Mouse (Mus musculus): ENCODE results near the gene Tfb1m. TPM values are rescaled to one million over a fixed set of nuclear protein-coding genes. Genes with fewer than 3 reads are reported as not detected.
A peak's percentile ranks its signal among the peaks of the same experiment; 100 is the strongest.

The Tfb1m gene
- polyA plus RNA-seq, 1 experiment, result 35.6 TPM

DNA sequence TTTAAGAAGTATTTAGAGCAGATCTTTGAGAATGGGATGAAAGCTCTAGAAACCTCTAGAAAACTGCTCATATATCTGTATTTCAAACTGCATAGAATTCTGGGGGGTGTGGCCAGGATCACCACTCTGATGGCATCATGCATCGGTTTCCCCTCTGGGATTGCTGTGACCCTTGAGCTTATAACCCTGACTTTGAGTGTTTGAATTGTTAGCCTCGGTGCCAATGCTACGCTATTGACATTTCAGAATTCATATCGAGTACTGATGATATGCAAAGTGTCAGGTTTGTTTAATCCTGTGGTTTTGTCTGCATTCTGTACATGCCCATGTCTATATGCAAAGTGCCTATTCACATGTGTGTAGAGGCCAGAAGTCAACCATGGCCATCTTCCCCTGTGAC, 70.4 kb downstream of the Tfb1m start:
- H3K36me3 ChIP-seq (ENCODE audit: control insufficient read depth, insufficient read depth, low read length), result no peaks in the 10 kb centered on the region
- no peak overlapping the region for H3K27ac ChIP-seq (ENCODE audit: control insufficient read depth, insufficient read depth, low read depth, low read length)
- H3K4me3 ChIP-seq (ENCODE audit: control insufficient read depth, low read depth, low read length), result no peak overlapping the region
- no peaks in the 10 kb centered on the region for H3K4me1 ChIP-seq (ENCODE audit: control insufficient read depth, insufficient read depth, low read length)
- no peak for TF ChIP-seq POLR2A (IDR thresholded peaks at IDR 0.05; ENCODE audit: control insufficient read depth, low read depth, low read length)
- H3K27me3 ChIP-seq (ENCODE audit: control insufficient read depth, insufficient read depth, low read length), result no peaks in the 10 kb centered on the region

DNA sequence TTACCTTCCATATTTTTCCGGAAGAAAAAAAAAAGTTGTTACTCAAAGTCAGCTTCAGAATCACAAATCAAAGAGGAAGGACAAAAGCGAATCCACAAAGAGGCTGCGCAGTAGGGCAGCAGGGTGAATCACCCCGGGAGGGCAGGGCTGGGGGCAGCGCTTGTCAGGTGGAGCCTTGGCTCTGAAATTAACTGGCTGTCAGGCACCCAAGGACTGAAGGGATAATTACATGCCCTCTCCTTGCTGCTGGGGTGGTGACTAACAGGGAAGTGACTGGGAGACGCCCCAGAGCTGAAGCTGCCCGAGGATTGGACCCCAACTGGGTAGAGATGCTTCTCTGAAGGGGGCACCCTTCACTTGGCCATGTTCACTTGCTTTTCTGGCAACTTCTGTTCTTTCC, 71.7 kb downstream of the Tfb1m start:
- TF ChIP-seq POLR2A (IDR thresholded peaks at IDR 0.05; ENCODE audit: control insufficient read depth, low read depth, low read length) (no peak), CTCF (IDR thresholded peaks at IDR 0.05; ENCODE audit: control insufficient read depth, insufficient read depth, insufficient replicate concordance, low read depth, low read length) (no peak)
- H3K27ac ChIP-seq (ENCODE audit: control insufficient read depth, insufficient read depth, low read depth, low read length), result no peak overlapping the region
- H3K4me3 ChIP-seq (ENCODE audit: control insufficient read depth, low read depth, low read length), result no peak overlapping the region
- H3K27me3 ChIP-seq (ENCODE audit: control insufficient read depth, insufficient read depth, low read length), result no peaks in the 10 kb centered on the region
- H3K4me1 ChIP-seq (ENCODE audit: control insufficient read depth, insufficient read depth, low read length), result no peaks in the 10 kb centered on the region
- no peaks in the 10 kb centered on the region for H3K36me3 ChIP-seq (ENCODE audit: control insufficient read depth, insufficient read depth, low read length)

DNA sequence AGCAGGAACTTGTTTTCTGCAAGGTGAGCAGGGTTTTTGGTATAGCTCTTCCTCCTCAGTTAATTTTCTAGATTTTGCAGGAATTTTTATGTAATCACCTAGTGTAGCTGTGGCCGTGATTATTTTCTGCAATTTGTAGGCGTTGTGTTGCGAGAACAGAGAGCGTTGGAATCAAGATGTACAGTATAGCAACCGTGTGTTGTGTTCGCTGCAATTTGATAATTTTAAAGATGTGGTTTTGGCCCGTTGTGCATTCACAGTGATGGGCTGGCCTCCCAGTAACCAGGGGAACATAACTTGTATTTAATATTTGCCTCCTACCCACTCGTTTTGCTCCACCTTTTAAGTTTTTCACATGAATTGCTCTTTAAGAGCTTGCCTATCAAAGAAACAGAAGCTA, 74.5 kb downstream of the Tfb1m start:
- Histone ChIP-seq H3K4me1 (ENCODE audit: control insufficient read depth, insufficient read depth, low read length) (no peaks in the 10 kb centered on the region), H3K27me3 (ENCODE audit: control insufficient read depth, insufficient read depth, low read length) (no peaks in the 10 kb centered on the region), H3K4me3 (ENCODE audit: control insufficient read depth, low read depth, low read length) (no peak overlapping the region), H3K27ac (ENCODE audit: control insufficient read depth, insufficient read depth, low read depth, low read length) (no peak overlapping the region), H3K36me3 (ENCODE audit: control insufficient read depth, insufficient read depth, low read length) (no peaks in the 10 kb centered on the region)
- no peak for TF ChIP-seq CTCF (IDR thresholded peaks at IDR 0.05; ENCODE audit: control insufficient read depth, insufficient read depth, insufficient replicate concordance, low read depth, low read length)
- TF ChIP-seq POLR2A (IDR thresholded peaks at IDR 0.05; ENCODE audit: control insufficient read depth, low read depth, low read length), result no peak

DNA sequence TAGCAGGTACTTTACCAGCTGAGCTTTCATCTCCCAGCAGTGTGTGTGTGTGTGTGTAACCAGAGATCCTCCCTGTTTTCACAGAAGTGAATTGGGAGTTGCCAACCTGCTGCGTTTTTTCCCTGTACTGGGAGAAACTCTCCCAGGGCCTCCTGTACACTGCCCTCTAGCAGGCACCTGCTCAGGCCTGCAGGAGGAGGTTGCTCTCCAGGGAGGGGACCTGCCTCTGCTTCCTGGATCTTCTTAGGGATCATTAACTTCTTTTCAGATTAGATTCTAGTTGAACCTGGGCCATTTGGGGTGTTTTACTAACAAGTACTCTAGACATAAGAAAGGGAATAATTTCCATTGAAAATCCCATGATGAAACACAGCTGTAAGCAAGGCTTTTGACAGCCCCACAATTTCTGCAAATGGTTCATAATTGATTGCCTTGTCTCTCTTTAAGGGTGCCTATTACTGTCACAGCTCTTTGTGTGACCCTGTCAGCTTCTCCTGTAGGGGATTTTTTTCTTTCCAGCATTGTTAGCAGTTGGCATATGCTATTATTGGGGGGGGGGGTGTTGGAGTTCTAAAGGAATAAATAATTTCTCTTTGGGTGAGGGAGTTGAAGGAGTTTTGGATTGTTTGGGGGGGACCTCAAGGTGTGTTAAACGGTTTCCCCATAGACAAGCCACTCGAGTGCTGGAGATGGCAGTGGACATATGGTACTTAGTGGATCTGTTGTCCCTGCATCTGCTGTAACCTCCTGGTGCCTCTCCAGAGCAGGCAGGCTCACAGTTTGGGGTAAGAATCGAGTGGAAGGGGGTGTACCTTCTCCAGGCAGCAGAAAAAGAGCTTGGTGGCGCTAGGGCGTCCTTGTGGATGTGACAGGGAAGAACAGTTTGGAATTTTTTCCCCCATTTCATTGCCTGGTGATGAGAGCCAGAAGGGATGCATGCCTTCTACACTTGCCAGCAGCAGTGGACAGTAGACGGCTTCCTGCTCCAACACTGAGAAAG, 75.7 kb downstream of the Tfb1m start:
- H3K4me1 ChIP-seq (ENCODE audit: control insufficient read depth, insufficient read depth, low read length), result no peaks in the 10 kb centered on the region
- no peak overlapping the region for H3K4me3 ChIP-seq (ENCODE audit: control insufficient read depth, low read depth, low read length)
- H3K27me3 ChIP-seq (ENCODE audit: control insufficient read depth, insufficient read depth, low read length), result no peaks in the 10 kb centered on the region
- H3K36me3 ChIP-seq (ENCODE audit: control insufficient read depth, insufficient read depth, low read length), result no peaks in the 10 kb centered on the region
- TF ChIP-seq CTCF (IDR thresholded peaks at IDR 0.05; ENCODE audit: control insufficient read depth, insufficient read depth, insufficient replicate concordance, low read depth, low read length) (no peak), POLR2A (IDR thresholded peaks at IDR 0.05; ENCODE audit: control insufficient read depth, low read depth, low read length) (no peak)
- H3K27ac ChIP-seq (ENCODE audit: control insufficient read depth, insufficient read depth, low read depth, low read length), result no peak overlapping the region

DNA sequence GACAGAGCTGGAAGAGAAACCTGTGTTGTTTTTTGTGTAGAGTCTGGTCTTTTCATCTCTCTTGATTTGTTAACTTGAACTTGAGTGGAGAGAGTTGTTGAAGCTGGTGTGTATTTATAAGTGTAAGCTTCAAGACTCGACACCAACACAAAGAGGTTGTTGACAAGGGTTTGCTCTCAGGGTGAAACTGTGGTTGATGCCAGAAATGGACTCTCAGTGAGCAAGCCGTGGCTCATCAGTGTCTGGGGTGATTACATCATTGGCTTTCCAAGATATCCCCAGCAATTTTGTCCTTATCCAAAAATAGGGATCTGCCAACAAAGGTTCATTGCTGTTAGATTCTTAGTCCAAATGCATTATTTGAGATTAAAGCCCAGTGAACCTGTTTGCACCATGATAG, 81.0 kb downstream of the Tfb1m start:
- H3K36me3 ChIP-seq (ENCODE audit: control insufficient read depth, insufficient read depth, low read length), result no peaks in the 10 kb centered on the region
- no peaks in the 10 kb centered on the region for H3K4me1 ChIP-seq (ENCODE audit: control insufficient read depth, insufficient read depth, low read length)
- H3K4me3 ChIP-seq (ENCODE audit: control insufficient read depth, low read depth, low read length), result no peak overlapping the region
- TF ChIP-seq POLR2A (IDR thresholded peaks at IDR 0.05; ENCODE audit: control insufficient read depth, low read depth, low read length) (no peak), CTCF (IDR thresholded peaks at IDR 0.05; ENCODE audit: control insufficient read depth, insufficient read depth, insufficient replicate concordance, low read depth, low read length) (no peak)
- H3K27ac ChIP-seq (ENCODE audit: control insufficient read depth, insufficient read depth, low read depth, low read length), result no peak overlapping the region
- no peaks in the 10 kb centered on the region for H3K27me3 ChIP-seq (ENCODE audit: control insufficient read depth, insufficient read depth, low read length)

DNA sequence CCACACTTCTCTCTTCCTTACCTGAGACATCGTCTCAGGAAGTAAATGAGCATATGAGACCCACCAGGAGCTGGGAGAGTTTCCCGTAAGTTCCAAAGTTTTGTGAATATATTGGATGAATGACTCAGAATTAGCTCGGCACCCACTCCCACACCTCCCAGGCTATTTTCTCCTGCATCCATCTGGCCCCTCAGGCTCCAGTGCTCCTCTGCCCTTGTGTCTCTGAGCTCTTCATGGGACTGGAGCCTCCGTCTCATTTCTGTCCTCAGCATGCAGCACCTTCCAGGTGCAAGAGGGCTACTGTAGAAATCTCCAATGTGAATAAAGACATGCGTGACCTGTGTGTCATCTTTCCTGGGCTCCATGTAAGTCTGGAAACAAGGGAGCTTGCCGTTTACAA, 85.6 kb downstream of the Tfb1m start:
- TF ChIP-seq CTCF (IDR thresholded peaks at IDR 0.05; ENCODE audit: control insufficient read depth, insufficient read depth, insufficient replicate concordance, low read depth, low read length), result no peak
- TF ChIP-seq POLR2A (IDR thresholded peaks at IDR 0.05; ENCODE audit: control insufficient read depth, low read depth, low read length), result no peak
- Histone ChIP-seq H3K4me1 (ENCODE audit: control insufficient read depth, insufficient read depth, low read length) (no peaks in the 10 kb centered on the region), H3K27ac (ENCODE audit: control insufficient read depth, insufficient read depth, low read depth, low read length) (no peak overlapping the region), H3K36me3 (ENCODE audit: control insufficient read depth, insufficient read depth, low read length) (no peaks in the 10 kb centered on the region), H3K27me3 (ENCODE audit: control insufficient read depth, insufficient read depth, low read length) (no peaks in the 10 kb centered on the region), H3K4me3 (ENCODE audit: control insufficient read depth, low read depth, low read length) (peak overlapping the region; percentile 59)

Other genes starting within 250 kb of the Tfb1m start
- gene Tiam2, start 231.2 kb downstream of the Tfb1m start, polyA plus RNA-seq (2012; rRNA removed), result 0.93 and 1.1 TPM in 2 replicates
- gene Cldn20, start 25.2 kb downstream of the Tfb1m start, polyA plus RNA-seq (2012; rRNA removed), result not detected in 2 replicates
- gene Nox3, start 138.5 kb upstream of the Tfb1m start, polyA plus RNA-seq (2012; rRNA removed), result 0.96 TPM in 2 replicates